Mouse (Mus musculus): ENCODE measurements at regions not wholly inside any gene's neighbourhood (a gene's known extent, or its start where the extent isn't known, plus 50 kb on each side); places are given as distances from the start of the nearest gene placed in this dataset.

GRCm38 (mm10) chr9:32899801-32900200, 263.8 kb downstream of the Ets1 start:
- Histone ChIP-seq H3K9me3 (ENCODE audit: low read length) (no peaks in the 10 kb centered on the region), H3K4me3 (ENCODE audit: low read depth, low read length) (no peak overlapping the region), H3K36me3 (replicated peaks; ENCODE audit: insufficient read depth, low read length) (no peaks in the 10 kb centered on the region), H3K4me2 (ENCODE audit: low read depth, low read length) (no peak overlapping the region), H3K27ac (ENCODE audit: low read depth) (no peak overlapping the region), H3K27me3 (ENCODE audit: insufficient read depth, low read length) (no peaks in the 10 kb centered on the region), H3K4me1 (ENCODE audit: insufficient read depth) (no peaks in the 10 kb centered on the region), H3K9ac (replicated peaks) (no peak overlapping the region)
- no peak for TF ChIP-seq EP300 (IDR thresholded peaks at IDR 0.05; ENCODE audit: low read depth)
- TF ChIP-seq CTCF (IDR thresholded peaks at IDR 0.05; ENCODE audit: low read depth) = no peak
- DNase-seq (no peak), ATAC-seq (no peak)
- WGBS (ENCODE audit: insufficient replicate concordance) = 32% methylated on average over 4 of the region's 4 CpGs

GRCm38 (mm10) chr9:32901287-32901686, 265.3 kb downstream of the Ets1 start:
- peak; percentile 21 for DNase-seq
- H3K4me2 ChIP-seq (ENCODE audit: low read depth, low read length) = no peak overlapping the region
- no peak overlapping the region for H3K4me3 ChIP-seq (ENCODE audit: low read depth, low read length)
- peak; percentile 62 for ATAC-seq
- no peaks in the 10 kb centered on the region for H3K9me3 ChIP-seq (ENCODE audit: low read length)
- 30% methylated on average over 4 of the region's 4 CpGs for WGBS (ENCODE audit: insufficient replicate concordance)
- no peaks in the 10 kb centered on the region for H3K27me3 ChIP-seq (ENCODE audit: insufficient read depth, low read length)
- H3K4me1 ChIP-seq (ENCODE audit: insufficient read depth) = no peaks in the 10 kb centered on the region
- no peak overlapping the region for H3K9ac ChIP-seq (replicated peaks)
- TF ChIP-seq EP300 (IDR thresholded peaks at IDR 0.05; ENCODE audit: low read depth) = peak; percentile 24; the same call in 1 of the 2 replicates
- TF ChIP-seq CTCF (IDR thresholded peaks at IDR 0.05; ENCODE audit: low read depth) = no peak
- no peaks in the 10 kb centered on the region for H3K36me3 ChIP-seq (replicated peaks; ENCODE audit: insufficient read depth, low read length)
- peak overlapping the region; percentile 16; the same call in 1 of the 2 replicates for H3K27ac ChIP-seq (ENCODE audit: low read depth)

- Histone ChIP-seq H3K9me3 (ENCODE audit: low read length) (no peaks in the 10 kb centered on the region), H3K27ac (ENCODE audit: low read depth) (no peak overlapping the region), H3K9ac (replicated peaks) (no peak overlapping the region), H3K27me3 (ENCODE audit: insufficient read depth, low read length) (no peaks in the 10 kb centered on the region), H3K4me1 (ENCODE audit: insufficient read depth) (no peaks in the 10 kb centered on the region), H3K4me3 (ENCODE audit: low read depth, low read length) (no peak overlapping the region), H3K4me2 (ENCODE audit: low read depth, low read length) (0 out of 2 replicates have a peak overlapping the region, but pooled peaks have one; percentile 18), H3K36me3 (replicated peaks; ENCODE audit: insufficient read depth, low read length) (no peaks in the 10 kb centered on the region)
- DNase-seq (no peak), ATAC-seq (peak; percentile 75)
- TF ChIP-seq CTCF (IDR thresholded peaks at IDR 0.05; ENCODE audit: low read depth) = no peak
- TF ChIP-seq EP300 (IDR thresholded peaks at IDR 0.05; ENCODE audit: low read depth) = peak; percentile 80
- WGBS (ENCODE audit: insufficient replicate concordance) = 24% methylated on average over 8 of the region's 8 CpGs
These were observed 270.3 kb downstream of the Ets1 start for GRCm38 (mm10) chr9:32906233-32906872.

GRCm38 (mm10) chr9:32910641-32911040, 274.6 kb downstream of the Ets1 start:
- TF ChIP-seq CTCF (IDR thresholded peaks at IDR 0.05; ENCODE audit: low read depth) = no peak
- TF ChIP-seq EP300 (IDR thresholded peaks at IDR 0.05; ENCODE audit: low read depth) = no peak
- no peak overlapping the region for H3K9ac ChIP-seq (replicated peaks)
- H3K4me3 ChIP-seq (ENCODE audit: low read depth, low read length) = no peak overlapping the region
- H3K27ac ChIP-seq (ENCODE audit: low read depth) = no peak overlapping the region
- no peaks in the 10 kb centered on the region for H3K4me1 ChIP-seq (ENCODE audit: insufficient read depth)
- ATAC-seq (no peak), DNase-seq (no peak)
- no peaks in the 10 kb centered on the region for H3K27me3 ChIP-seq (ENCODE audit: insufficient read depth, low read length)
- H3K9me3 ChIP-seq (ENCODE audit: low read length) = no peaks in the 10 kb centered on the region
- 74% methylated on average over 7 of the region's 7 CpGs for WGBS (ENCODE audit: insufficient replicate concordance)
- H3K4me2 ChIP-seq (ENCODE audit: low read depth, low read length) = no peak overlapping the region
- H3K36me3 ChIP-seq (replicated peaks; ENCODE audit: insufficient read depth, low read length) = no peaks in the 10 kb centered on the region

GRCm38 (mm10) chr9:32915633-32916032, 279.6 kb downstream of the Ets1 start:
- WGBS (ENCODE audit: insufficient replicate concordance) = 68% methylated on average over 3 of the region's 3 CpGs
- no peaks in the 10 kb centered on the region for H3K4me1 ChIP-seq (ENCODE audit: insufficient read depth)
- no peak for ATAC-seq
- H3K36me3 ChIP-seq (replicated peaks; ENCODE audit: insufficient read depth, low read length) = no peaks in the 10 kb centered on the region
- no peak overlapping the region for H3K27ac ChIP-seq (ENCODE audit: low read depth)
- H3K9ac ChIP-seq (replicated peaks) = no peak overlapping the region
- no peak overlapping the region for H3K4me3 ChIP-seq (ENCODE audit: low read depth, low read length)
- H3K9me3 ChIP-seq (ENCODE audit: low read length) = no peaks in the 10 kb centered on the region
- H3K4me2 ChIP-seq (ENCODE audit: low read depth, low read length) = no peak overlapping the region
- no peak for TF ChIP-seq CTCF (IDR thresholded peaks at IDR 0.05; ENCODE audit: low read depth)
- no peak for TF ChIP-seq EP300 (IDR thresholded peaks at IDR 0.05; ENCODE audit: low read depth)
- H3K27me3 ChIP-seq (ENCODE audit: insufficient read depth, low read length) = no peaks in the 10 kb centered on the region
- DNase-seq = no peak

GRCm38 (mm10) chr9:32916731-32917130, 280.7 kb downstream of the Ets1 start:
- no peaks in the 10 kb centered on the region for H3K4me1 ChIP-seq (ENCODE audit: insufficient read depth)
- no peak for TF ChIP-seq EP300 (IDR thresholded peaks at IDR 0.05; ENCODE audit: low read depth)
- no peak for TF ChIP-seq CTCF (IDR thresholded peaks at IDR 0.05; ENCODE audit: low read depth)
- H3K27me3 ChIP-seq (ENCODE audit: insufficient read depth, low read length) = no peaks in the 10 kb centered on the region
- H3K4me3 ChIP-seq (ENCODE audit: low read depth, low read length) = no peak overlapping the region
- no peak overlapping the region for H3K9ac ChIP-seq (replicated peaks)
- no peaks in the 10 kb centered on the region for H3K9me3 ChIP-seq (ENCODE audit: low read length)
- no peak for DNase-seq
- H3K4me2 ChIP-seq (ENCODE audit: low read depth, low read length) = no peak overlapping the region
- no peak for ATAC-seq
- H3K27ac ChIP-seq (ENCODE audit: low read depth) = no peak overlapping the region
- H3K36me3 ChIP-seq (replicated peaks; ENCODE audit: insufficient read depth, low read length) = no peaks in the 10 kb centered on the region
- WGBS (ENCODE audit: insufficient replicate concordance) = 75% methylated on average over 3 of the region's 3 CpGs

Measured in liver, postnatal 0 days (tissue).